Mouse (Mus musculus) liver, adult (tissue): Measurements from ENCODE around the gene Arhgap23.

ENCODE experiments used
- GATA4 ChIP-seq: IDR thresholded peaks from 2 replicates; pipeline ENCODE4 v1.6.1; 2014; ENCODE audit warnings: mild to moderate bottlenecking, low read length; ENCODE audit not compliant: insufficient replicate concordance

Gene Arhgap23

GRCm38 (mm10) chr11:97521741-97522474 is 106.6 kb downstream of the Arhgap23 start:
- TF ChIP-seq GATA4, result no peak

- no peak for TF ChIP-seq GATA4
Measured at GRCm38 (mm10) chr11:97523107-97523506, 107.8 kb downstream of the Arhgap23 start.

- TF ChIP-seq GATA4, result no peak
Measured at GRCm38 (mm10) chr11:97523827-97524261, 108.5 kb downstream of the Arhgap23 start.

GRCm38 (mm10) chr11:97524306-97524705 is 109.0 kb downstream of the Arhgap23 start:
- TF ChIP-seq GATA4, result no peak

- no peak for TF ChIP-seq GATA4
Measured at GRCm38 (mm10) chr11:97525313-97525712, 110.0 kb downstream of the Arhgap23 start.

DNA sequence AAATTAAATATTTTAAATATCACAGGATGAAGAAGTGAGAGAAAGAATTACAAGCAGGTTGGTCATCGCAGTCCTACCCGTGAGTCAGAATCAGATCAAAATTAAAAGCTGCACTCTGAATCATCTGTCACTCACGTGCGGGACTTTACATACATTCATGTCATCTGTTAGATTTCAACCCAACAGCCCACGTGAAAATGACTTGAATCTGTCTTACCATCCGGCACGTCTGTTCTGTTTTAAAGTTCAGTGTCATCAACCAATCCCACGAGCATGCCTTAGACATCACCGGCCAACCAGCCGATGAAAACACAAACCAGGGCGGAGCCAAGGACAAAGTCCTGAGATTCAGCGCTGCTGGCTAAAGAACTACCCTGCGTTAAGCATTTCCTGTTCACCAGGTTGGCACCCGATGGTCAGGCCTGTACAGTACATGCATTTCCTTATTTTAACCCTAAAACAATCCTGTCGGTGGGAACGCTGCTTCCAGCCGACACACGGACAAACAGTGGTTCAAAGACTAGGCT is 113.0 kb downstream of the Arhgap23 start:
- no peak for TF ChIP-seq GATA4

DNA sequence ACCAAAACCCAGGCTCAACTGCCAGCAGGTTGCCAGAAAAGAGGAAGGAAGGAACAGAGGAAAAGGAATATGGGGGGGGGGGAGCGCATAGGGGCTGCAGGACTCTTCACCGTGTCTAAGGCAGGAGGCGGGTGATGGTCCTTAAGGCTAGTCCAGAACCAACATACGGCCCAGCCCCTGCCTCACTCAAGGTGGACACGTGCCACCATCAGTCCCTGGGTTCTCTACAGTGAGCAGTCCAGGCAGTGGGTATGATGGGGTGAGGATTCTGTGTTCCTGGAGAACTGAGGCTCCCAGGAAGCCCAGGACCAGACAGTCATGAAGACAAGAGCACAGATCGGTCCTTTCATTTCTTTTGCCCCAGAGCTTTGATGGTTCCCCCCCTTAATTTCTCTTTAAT is 114.7 kb downstream of the Arhgap23 start:
- no peak for TF ChIP-seq GATA4

DNA sequence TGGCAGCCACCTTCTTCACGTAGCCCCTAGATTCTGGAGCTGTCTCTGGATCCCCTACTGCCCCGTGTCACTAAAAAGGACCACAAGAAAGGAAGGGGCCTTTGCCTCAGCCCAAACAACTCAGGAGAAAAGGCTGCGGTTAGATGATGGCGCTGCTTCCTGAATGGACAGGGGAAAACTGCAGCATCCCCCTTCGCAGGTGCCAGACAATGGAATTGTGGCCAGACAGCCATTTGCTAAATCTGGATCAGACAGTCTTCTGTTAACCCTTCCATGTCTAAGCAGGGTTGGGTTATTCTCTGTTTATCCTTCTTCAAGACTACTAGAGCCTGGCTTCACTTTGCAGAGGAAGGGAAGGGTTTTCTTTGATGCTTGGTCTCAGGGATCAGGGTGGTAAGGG is 115.6 kb downstream of the Arhgap23 start:
- no peak for TF ChIP-seq GATA4

GRCm38 (mm10) chr11:97531381-97532260 is 116.3 kb downstream of the Arhgap23 start:
- peak; percentile 17; the same call in 1 of the 2 replicates for TF ChIP-seq GATA4

DNA sequence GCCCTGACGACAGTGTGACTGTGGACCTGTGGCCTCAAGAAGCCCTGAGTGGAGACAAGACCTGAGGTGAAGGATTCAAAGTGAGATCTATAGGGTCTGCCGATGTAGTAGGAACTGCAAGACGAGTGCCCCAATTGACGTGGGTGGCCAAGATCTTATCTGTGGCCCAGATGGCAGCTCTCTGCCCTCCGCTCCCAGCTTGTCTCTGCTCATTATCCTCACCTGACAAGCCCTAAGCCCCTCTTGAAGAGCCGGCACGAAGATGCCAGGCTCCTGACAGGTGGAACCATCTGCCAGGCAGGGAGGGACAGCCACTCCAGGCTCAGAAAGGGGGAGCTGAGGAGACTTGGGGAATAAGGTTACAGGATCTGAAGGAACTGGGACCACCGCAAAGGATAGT is 117.0 kb downstream of the Arhgap23 start:
- no peak for TF ChIP-seq GATA4

GRCm38 (mm10) chr11:97532950-97533582 is 117.7 kb downstream of the Arhgap23 start:
- TF ChIP-seq GATA4, result no peak

- no peak for TF ChIP-seq GATA4
Measured at GRCm38 (mm10) chr11:97533653-97534052, 118.3 kb downstream of the Arhgap23 start.

DNA sequence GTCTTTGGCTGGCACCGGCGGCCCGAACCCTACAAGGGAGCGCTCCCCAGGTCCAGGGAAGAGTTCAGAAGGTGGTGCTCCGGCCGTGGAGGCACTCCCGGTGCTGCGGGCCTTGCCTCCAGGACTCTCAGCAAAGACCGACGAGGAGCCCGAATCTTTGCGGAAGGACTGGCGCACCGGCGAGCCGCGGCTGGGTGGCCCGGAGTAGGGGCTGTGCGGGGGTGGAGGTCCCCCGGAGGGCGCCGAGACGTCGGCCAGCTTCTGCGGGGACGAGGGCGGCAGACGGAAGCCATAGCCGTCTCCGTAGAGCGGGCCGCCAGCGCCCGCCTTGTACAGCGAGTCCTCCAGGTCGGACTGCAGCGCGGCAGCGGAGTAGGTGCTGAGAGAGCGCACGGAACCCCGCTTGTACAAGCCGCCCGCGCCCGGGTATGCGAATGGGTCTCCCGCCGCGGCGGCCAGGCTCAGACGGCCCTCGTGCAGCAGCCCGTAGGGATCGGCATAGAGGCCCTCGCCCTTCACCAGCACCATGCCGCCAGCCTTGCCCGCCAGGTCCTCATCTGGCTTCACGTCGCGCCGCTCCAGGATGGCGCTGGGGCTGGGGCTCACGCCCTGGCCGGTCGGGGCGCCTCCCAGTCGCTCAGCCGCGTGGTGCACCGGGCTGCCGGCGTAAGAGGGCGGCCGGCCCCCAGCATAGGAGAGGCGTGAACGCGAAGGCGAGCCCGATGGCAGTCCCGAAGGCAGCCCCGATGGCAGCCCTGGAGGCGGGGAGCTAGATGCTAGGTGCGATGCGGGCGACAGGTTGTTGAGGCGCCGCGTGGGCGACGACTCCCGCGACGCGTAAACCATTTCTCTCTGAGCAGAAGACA is 119.3 kb downstream of the Arhgap23 start:
- TF ChIP-seq GATA4, result no peak

GRCm38 (mm10) chr11:97535308-97535630 is 119.9 kb downstream of the Arhgap23 start:
- TF ChIP-seq GATA4, result no peak

DNA sequence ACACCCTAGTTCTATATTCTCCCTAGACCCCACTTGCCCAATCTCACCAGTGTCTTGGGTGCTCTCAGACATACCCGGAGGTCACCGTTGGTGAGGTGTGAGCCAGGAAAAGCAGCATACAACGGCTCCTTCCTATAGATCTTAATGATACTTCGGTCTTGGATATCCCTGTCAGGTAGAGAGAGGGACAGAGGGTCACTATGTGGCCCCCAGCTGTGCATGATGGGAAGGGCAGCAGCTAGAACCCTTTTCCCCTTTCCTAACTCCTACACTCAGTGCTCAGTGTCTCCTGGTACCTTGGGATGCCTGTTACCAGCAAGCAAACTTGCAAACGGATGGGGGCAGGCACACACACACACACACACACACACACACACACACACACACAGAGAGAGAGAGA is 120.3 kb downstream of the Arhgap23 start:
- no peak for TF ChIP-seq GATA4
